In the genomic region with DNA sequence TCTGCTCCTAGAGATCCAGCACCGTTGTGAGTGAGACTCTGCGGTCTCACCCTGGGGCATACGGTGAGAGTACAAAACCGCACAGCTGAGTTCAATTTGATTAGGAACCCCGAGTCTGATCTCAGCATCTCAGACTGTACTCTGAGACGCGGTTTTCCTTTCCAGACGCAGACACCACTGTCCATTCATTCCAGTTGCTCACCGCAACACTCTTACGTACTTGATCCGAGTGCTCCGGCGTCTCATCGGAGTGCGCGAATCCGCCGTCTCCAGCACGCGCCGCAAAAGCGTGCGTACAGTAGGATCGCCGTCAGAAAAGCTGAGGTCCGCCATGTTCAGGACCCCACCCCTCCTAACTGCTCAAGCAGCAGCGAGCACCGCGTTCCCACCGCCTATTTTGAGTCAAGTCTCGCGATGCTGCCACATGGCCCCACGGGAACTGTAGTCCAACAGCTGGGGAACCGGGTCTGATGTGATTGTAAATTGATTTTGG, we compare ENCODE assay signal across 8 mouse cellular contexts. TPM values are rescaled to one million over a fixed set of nuclear protein-coding genes. Genes with fewer than 3 reads are reported as not detected.
DNase-seq lines count a peak whose midpoint lies in the region; ATAC-seq lines count a peak whose summit lies in the region.

No protein-coding gene starts in this region.

- H3K4me2 ChIP-seq in hindbrain, embryonic 13.5 days, result peak overlapping the region; percentile 87

- peak; percentile 90 for DNase-seq in T-cell, adult 2 months (ENCODE audit: low spot score)
- DNase-seq in cerebellum, postnatal 14 days, result peak; percentile 92
- DNase-seq in frontal cortex, postnatal 14 days (ENCODE audit: low spot score in 2 of 2), result peak; percentile 86 to 89
- DNase-seq in layer of hippocampus, postnatal 36 days, result peak; percentile 88 to 89
- DNase-seq in lung, postnatal 25 days (ENCODE audit: low spot score), result peak; percentile 92
- peak; percentile 97 for DNase-seq in retina, embryonic 14.5 days (ENCODE audit: low spot score)
- peak; percentile 89 to 92 for DNase-seq in thymus, postnatal 36 days

- H3K9me3 ChIP-seq in hindbrain, embryonic 13.5 days, result no peaks in the 10 kb centered on the region

- H3K27ac ChIP-seq in hindbrain, embryonic 13.5 days, result peak overlapping the region; percentile 85

- no peaks in the 10 kb centered on the region for H3K27me3 ChIP-seq in hindbrain, embryonic 13.5 days

- H3K4me1 ChIP-seq in hindbrain, embryonic 13.5 days (replicated peaks), result peaks cover 24% of the 10 kb centered on the region

- WGBS in hindbrain, embryonic 13.5 days, result under 1% methylated on average over 34 of the region's 34 CpGs

- peak overlapping the region; percentile 77 for H3K4me3 ChIP-seq in hindbrain, embryonic 13.5 days

- ATAC-seq in hindbrain, embryonic 13.5 days (ENCODE audit: low FRiP score), result peak; percentile 81

- peak overlapping the region; percentile 88 for H3K9ac ChIP-seq in hindbrain, embryonic 13.5 days

- H3K36me3 ChIP-seq in hindbrain, embryonic 13.5 days, result peaks cover 28% of the 10 kb centered on the region

RNA-seq across cellular contexts. Expression of a gene that starts 1.4 kb away (rescaled TPM):
- polyA plus RNA-seq in hindbrain, embryonic 13.5 days (2015; fragmentation: Nextera tagmentation; extraction: Ambion mirVana), result 59.7 and 61.1 TPM in 2 replicates
- total RNA-seq in layer of hippocampus, postnatal 36 days (2021), result 10 to 100 TPM; 14.2 to 15.2 TPM

RNA-seq across cellular contexts. Expression of a gene that starts 3.2 kb away (rescaled TPM):
- polyA plus RNA-seq in hindbrain, embryonic 13.5 days (2015; fragmentation: Nextera tagmentation; extraction: Ambion mirVana), result 58.7 and 60.6 TPM in 2 replicates
- total RNA-seq in layer of hippocampus, postnatal 36 days (2021), result 10 to 100 TPM; 42.2 to 42.3 TPM

RNA-seq across cellular contexts. Expression of a gene that starts 8.7 kb away (rescaled TPM):
- polyA plus RNA-seq in hindbrain, embryonic 13.5 days (2015; fragmentation: Nextera tagmentation; extraction: Ambion mirVana), result 186 and 205 TPM in 2 replicates
- 10 to 100 TPM; 27.6 to 36.3 TPM for total RNA-seq in layer of hippocampus, postnatal 36 days (2021)

RNA-seq across cellular contexts. Expression of a gene that starts 24.2 kb away (rescaled TPM):
- 0.80 and 1.6 TPM in 2 replicates for polyA plus RNA-seq in hindbrain, embryonic 13.5 days (2015; fragmentation: Nextera tagmentation; extraction: Ambion mirVana)
- under 1 TPM in 1 of 2 experiments, not detected in 1; 0.22 TPM for total RNA-seq in layer of hippocampus, postnatal 36 days (2021)

RNA-seq across cellular contexts. Expression of a gene that starts 24.5 kb away (rescaled TPM):
- polyA plus RNA-seq in hindbrain, embryonic 13.5 days (2015; fragmentation: Nextera tagmentation; extraction: Ambion mirVana), result 11.5 and 14.3 TPM in 2 replicates
- total RNA-seq in layer of hippocampus, postnatal 36 days (2021), result 10 to 100 TPM; 24.4 to 27.6 TPM

Comparison
In these comparisons a context has a peak if more than half of its experiments do, and no peak if none do; other contexts are left out.
1. Peak in every context shown above with its lines: DNase-seq, ATAC-seq, H3K4me3 ChIP-seq and H3K27ac ChIP-seq.